Mouse (Mus musculus): Measurements from ENCODE around the gene Trpm7.

- TF ChIP-seq GATA1 (IDR thresholded peaks at IDR 0.05; ENCODE audit: low read length): no peak
- no peak for TF ChIP-seq TAL1 (IDR thresholded peaks at IDR 0.05; ENCODE audit: low read length)
These were observed 21.5 kb upstream of the Trpm7 start for GRCm38 (mm10) chr2:126897511-126897910.

Data from erythroblast, embryonic 14.5 days (primary cell).